Mouse (Mus musculus) monocyte, adult 2 months (primary cell): ENCODE data around the gene Ap5s1.
A peak's percentile ranks its signal among the peaks of the same experiment; 100 is the strongest.

Experiments
- DNase-seq, 2 experiments: peaks; one replicate each; pipeline ENCODE4 v3.0.0; 2022; ENCODE audit warnings: low spot score in 2 of 2, low read depth in 1 of 2

Ap5s1 gene

GRCm38 (mm10) chr2:131261481-131262212 lies 54.8 kb downstream of the Ap5s1 start:
- DNase-seq: no peak

- DNase-seq: peak; percentile 88 to 89
Measured at GRCm38 (mm10) chr2:131262213-131262672, 55.4 kb downstream of the Ap5s1 start, which contains the start of gene Pank2. Pank2 (plus strand) TSS chr2:131262495.
